Mouse (Mus musculus): Measurements from ENCODE around the gene Wdr48. TPM values are rescaled to one million over a fixed set of nuclear protein-coding genes. Genes with fewer than 3 reads are reported as not detected.

The Wdr48 gene
- polyA plus RNA-seq, 1 experiment from 2014 or later = 45.6 TPM

- WGBS = 46% methylated on average over 6 of the region's 6 CpGs
- ATAC-seq (replicated peaks; ENCODE audit: low FRiP score) = no peak; the same call in 1 of the 2 replicates
- no peak for DNase-seq (ENCODE audit: low spot score)
- Histone ChIP-seq H3K9me3 (ENCODE audit: control insufficient read depth, low read length) (no peaks in the 10 kb centered on the region), H3K4me1 (replicated peaks; ENCODE audit: control insufficient read depth, insufficient read depth, low read length) (no peaks in the 10 kb centered on the region), H3K36me3 (ENCODE audit: control insufficient read depth, insufficient read depth, low read length) (peaks cover 7% of the 10 kb centered on the region; the same call in 1 of the 2 replicates), H3K27ac (ENCODE audit: low read depth, low read length) (no peak overlapping the region), H3K9ac (ENCODE audit: low read depth, low read length) (no peak overlapping the region), H3K27me3 (replicated peaks; ENCODE audit: control insufficient read depth, insufficient read depth, low read length) (no peaks in the 10 kb centered on the region), H3K4me3 (ENCODE audit: low read depth, low read length) (no peak overlapping the region), H3K4me2 (no peak overlapping the region)
These were observed 75.5 kb downstream of the Wdr48 start for GRCm38 (mm10) chr9:119970221-119970620.

- no peak for ATAC-seq (replicated peaks; ENCODE audit: low FRiP score)
- Histone ChIP-seq H3K4me1 (replicated peaks; ENCODE audit: control insufficient read depth, insufficient read depth, low read length) (no peaks in the 10 kb centered on the region), H3K4me2 (no peak overlapping the region), H3K4me3 (ENCODE audit: low read depth, low read length) (no peak overlapping the region), H3K36me3 (ENCODE audit: control insufficient read depth, insufficient read depth, low read length) (peaks cover 7% of the 10 kb centered on the region; the same call in 1 of the 2 replicates), H3K9me3 (ENCODE audit: control insufficient read depth, low read length) (no peaks in the 10 kb centered on the region), H3K27ac (ENCODE audit: low read depth, low read length) (no peak overlapping the region), H3K9ac (ENCODE audit: low read depth, low read length) (no peak overlapping the region), H3K27me3 (replicated peaks; ENCODE audit: control insufficient read depth, insufficient read depth, low read length) (no peaks in the 10 kb centered on the region)
- WGBS = 82% methylated on average over 7 of the region's 7 CpGs
- DNase-seq (ENCODE audit: low spot score) = no peak
These were observed 76.3 kb downstream of the Wdr48 start for GRCm38 (mm10) chr9:119970763-119971656.

DNA sequence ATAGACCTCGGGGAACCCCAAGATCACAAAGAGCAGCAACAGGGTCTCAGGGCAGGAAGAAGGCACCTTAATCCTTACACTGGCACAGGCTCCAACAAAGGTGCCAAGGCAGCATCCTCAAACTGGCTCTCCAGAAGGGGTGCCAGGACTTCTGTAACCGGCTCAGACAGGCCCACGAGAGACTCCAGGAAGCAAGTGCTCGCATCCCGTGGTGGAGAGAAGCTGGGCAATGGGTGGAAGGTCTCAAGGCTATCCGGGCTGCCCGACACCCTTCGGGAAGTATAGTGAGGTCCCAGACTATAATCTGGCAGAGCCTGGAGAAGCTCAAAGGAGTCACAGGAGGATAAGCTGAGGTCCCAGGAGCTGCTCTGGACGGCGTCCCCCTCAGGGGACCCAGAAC, 77.5 kb downstream of the Wdr48 start:
- Histone ChIP-seq H3K27me3 (replicated peaks; ENCODE audit: control insufficient read depth, insufficient read depth, low read length) (no peaks in the 10 kb centered on the region), H3K9ac (ENCODE audit: low read depth, low read length) (no peak overlapping the region), H3K27ac (ENCODE audit: low read depth, low read length) (no peak overlapping the region), H3K36me3 (ENCODE audit: control insufficient read depth, insufficient read depth, low read length) (peaks cover 7% of the 10 kb centered on the region; the same call in 1 of the 2 replicates), H3K4me1 (replicated peaks; ENCODE audit: control insufficient read depth, insufficient read depth, low read length) (peaks cover 7% of the 10 kb centered on the region), H3K4me2 (no peak overlapping the region), H3K9me3 (ENCODE audit: control insufficient read depth, low read length) (no peaks in the 10 kb centered on the region), H3K4me3 (ENCODE audit: low read depth, low read length) (no peak overlapping the region)
- no peak for ATAC-seq (replicated peaks; ENCODE audit: low FRiP score)
- no peak for DNase-seq (ENCODE audit: low spot score)
- WGBS = 92% methylated on average over 10 of the region's 10 CpGs

GRCm38 (mm10) chr9:119972582-119972981, 77.9 kb downstream of the Wdr48 start:
- 87% methylated on average over 12 of the region's 12 CpGs for WGBS
- Histone ChIP-seq H3K4me2 (no peak overlapping the region), H3K27me3 (replicated peaks; ENCODE audit: control insufficient read depth, insufficient read depth, low read length) (no peaks in the 10 kb centered on the region), H3K27ac (ENCODE audit: low read depth, low read length) (no peak overlapping the region), H3K4me3 (ENCODE audit: low read depth, low read length) (no peak overlapping the region), H3K9me3 (ENCODE audit: control insufficient read depth, low read length) (no peaks in the 10 kb centered on the region), H3K9ac (ENCODE audit: low read depth, low read length) (no peak overlapping the region), H3K36me3 (ENCODE audit: control insufficient read depth, insufficient read depth, low read length) (peaks cover 7% of the 10 kb centered on the region; the same call in 1 of the 2 replicates), H3K4me1 (replicated peaks; ENCODE audit: control insufficient read depth, insufficient read depth, low read length) (peaks cover 12% of the 10 kb centered on the region)
- no peak for DNase-seq (ENCODE audit: low spot score)
- no peak for ATAC-seq (replicated peaks; ENCODE audit: low FRiP score)

GRCm38 (mm10) chr9:119973281-119973680, 78.6 kb downstream of the Wdr48 start:
- Histone ChIP-seq H3K9ac (ENCODE audit: low read depth, low read length) (no peak overlapping the region), H3K36me3 (ENCODE audit: control insufficient read depth, insufficient read depth, low read length) (peaks cover 7% of the 10 kb centered on the region; the same call in 1 of the 2 replicates), H3K9me3 (ENCODE audit: control insufficient read depth, low read length) (no peaks in the 10 kb centered on the region), H3K4me2 (no peak overlapping the region), H3K27ac (ENCODE audit: low read depth, low read length) (no peak overlapping the region), H3K4me3 (ENCODE audit: low read depth, low read length) (no peak overlapping the region), H3K27me3 (replicated peaks; ENCODE audit: control insufficient read depth, insufficient read depth, low read length) (no peaks in the 10 kb centered on the region), H3K4me1 (replicated peaks; ENCODE audit: control insufficient read depth, insufficient read depth, low read length) (peaks cover 19% of the 10 kb centered on the region)
- DNase-seq (ENCODE audit: low spot score) (no peak), ATAC-seq (replicated peaks; ENCODE audit: low FRiP score) (no peak)
- 91% methylated on average over 23 of the region's 23 CpGs for WGBS

DNA sequence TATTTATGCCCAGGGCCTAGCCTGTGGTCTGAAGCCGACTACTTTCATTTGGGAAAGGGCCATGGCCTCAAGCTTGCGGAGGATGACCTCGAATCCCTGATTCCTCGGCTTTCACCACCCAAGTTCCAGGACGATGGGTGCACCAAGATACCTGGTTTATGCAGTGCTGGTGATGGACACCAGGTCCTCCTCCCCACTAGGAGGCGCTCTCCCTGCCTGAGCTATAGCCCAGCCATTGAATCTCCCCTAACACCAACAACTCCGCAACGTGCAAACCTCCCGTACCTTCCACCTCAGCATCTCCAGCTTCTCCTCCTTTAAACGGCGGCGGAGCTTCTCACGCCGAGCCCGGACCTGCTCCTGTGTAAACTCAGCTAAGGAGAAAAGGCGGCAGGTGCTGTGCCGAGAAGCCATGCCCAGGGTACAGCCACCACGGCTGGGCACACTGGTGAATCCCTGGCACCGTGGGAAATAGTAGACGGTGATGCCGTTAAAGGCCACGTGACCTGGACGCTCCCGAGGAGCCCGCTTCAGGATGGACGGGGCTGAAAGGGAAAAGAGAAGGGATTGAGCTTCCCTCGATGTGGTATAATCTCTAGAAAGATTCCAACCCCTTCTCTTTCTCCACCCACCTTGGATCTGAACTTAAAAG, 79.3 kb downstream of the Wdr48 start:
- ATAC-seq (replicated peaks; ENCODE audit: low FRiP score) (no peak), DNase-seq (ENCODE audit: low spot score) (no peak)
- 92% methylated on average over 27 of the region's 27 CpGs for WGBS
- Histone ChIP-seq H3K9me3 (ENCODE audit: control insufficient read depth, low read length) (no peaks in the 10 kb centered on the region), H3K4me1 (replicated peaks; ENCODE audit: control insufficient read depth, insufficient read depth, low read length) (peaks cover 24% of the 10 kb centered on the region), H3K9ac (ENCODE audit: low read depth, low read length) (no peak overlapping the region), H3K4me3 (ENCODE audit: low read depth, low read length) (no peak overlapping the region), H3K4me2 (no peak overlapping the region), H3K27ac (ENCODE audit: low read depth, low read length) (no peak overlapping the region), H3K36me3 (ENCODE audit: control insufficient read depth, insufficient read depth, low read length) (peaks cover 7% of the 10 kb centered on the region; the same call in 1 of the 2 replicates), H3K27me3 (replicated peaks; ENCODE audit: control insufficient read depth, insufficient read depth, low read length) (no peaks in the 10 kb centered on the region)

DNA sequence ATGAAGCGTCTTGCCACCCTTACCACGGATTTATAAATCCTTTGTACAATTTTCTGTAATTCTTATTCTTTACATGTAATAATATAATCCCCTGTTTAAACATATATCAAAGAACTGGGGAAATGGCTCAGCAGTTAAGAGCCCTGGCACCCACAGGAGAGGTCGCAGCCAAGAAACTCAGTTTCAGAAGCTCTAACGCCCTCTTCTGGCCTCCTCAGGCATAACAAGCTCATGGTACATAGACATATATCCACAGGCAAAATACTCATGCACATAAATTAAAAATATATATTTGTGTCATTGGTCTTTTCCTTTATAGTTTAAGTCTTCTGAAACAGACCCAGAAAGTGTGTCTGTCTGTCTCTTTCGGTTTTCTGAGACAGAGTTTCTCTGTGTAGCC, 79.9 kb downstream of the Wdr48 start:
- no peak overlapping the region for H3K9ac ChIP-seq (ENCODE audit: low read depth, low read length)
- DNase-seq (ENCODE audit: low spot score) = no peak
- peaks cover 7% of the 10 kb centered on the region; the same call in 1 of the 2 replicates for H3K36me3 ChIP-seq (ENCODE audit: control insufficient read depth, insufficient read depth, low read length)
- H3K4me2 ChIP-seq = no peak overlapping the region
- H3K4me3 ChIP-seq (ENCODE audit: low read depth, low read length) = no peak overlapping the region
- no peak for ATAC-seq (replicated peaks; ENCODE audit: low FRiP score)
- H3K4me1 ChIP-seq (replicated peaks; ENCODE audit: control insufficient read depth, insufficient read depth, low read length) = peaks cover 29% of the 10 kb centered on the region
- no peaks in the 10 kb centered on the region for H3K27me3 ChIP-seq (replicated peaks; ENCODE audit: control insufficient read depth, insufficient read depth, low read length)
- H3K27ac ChIP-seq (ENCODE audit: low read depth, low read length) = no peak overlapping the region
- H3K9me3 ChIP-seq (ENCODE audit: control insufficient read depth, low read length) = no peaks in the 10 kb centered on the region
- 75% methylated on average over 5 of the region's 5 CpGs for WGBS

DNA sequence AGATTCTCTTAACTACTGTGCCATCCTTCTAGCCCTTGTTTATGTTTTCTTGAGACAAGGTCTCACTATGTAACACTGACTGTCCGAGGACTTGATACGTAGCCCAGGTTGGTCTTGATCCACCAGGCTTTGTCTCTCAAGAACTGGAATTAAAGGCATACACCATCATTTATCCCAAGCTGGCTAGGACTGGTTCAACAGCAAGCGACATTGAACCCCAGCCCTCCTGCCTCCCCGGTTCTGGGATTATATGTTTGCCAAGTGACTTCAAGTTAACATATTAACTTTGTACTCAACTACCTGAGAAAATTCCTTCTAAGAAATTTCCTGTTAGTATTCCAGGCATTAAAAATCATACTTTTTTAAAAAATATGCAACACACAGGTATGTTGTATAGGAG, 80.6 kb downstream of the Wdr48 start:
- H3K4me3 ChIP-seq (ENCODE audit: low read depth, low read length) = no peak overlapping the region
- H3K36me3 ChIP-seq (ENCODE audit: control insufficient read depth, insufficient read depth, low read length) = peaks cover 7% of the 10 kb centered on the region; the same call in 1 of the 2 replicates
- no peak overlapping the region for H3K27ac ChIP-seq (ENCODE audit: low read depth, low read length)
- H3K4me2 ChIP-seq = no peak overlapping the region
- 87% methylated on average over 4 of the region's 4 CpGs for WGBS
- peaks cover 36% of the 10 kb centered on the region for H3K4me1 ChIP-seq (replicated peaks; ENCODE audit: control insufficient read depth, insufficient read depth, low read length)
- no peaks in the 10 kb centered on the region for H3K9me3 ChIP-seq (ENCODE audit: control insufficient read depth, low read length)
- H3K9ac ChIP-seq (ENCODE audit: low read depth, low read length) = no peak overlapping the region
- no peak for ATAC-seq (replicated peaks; ENCODE audit: low FRiP score)
- no peaks in the 10 kb centered on the region for H3K27me3 ChIP-seq (replicated peaks; ENCODE audit: control insufficient read depth, insufficient read depth, low read length)
- DNase-seq (ENCODE audit: low spot score) = no peak
